Mouse (Mus musculus) T-cell, adult 2 months (primary cell): ENCODE measurements around the gene Raph1.

Source experiments
- DNase-seq: peaks from one replicate; pipeline ENCODE4 v3.0.0; 2022; ENCODE audit warnings: low spot score

Gene Raph1

GRCm38 (mm10) chr1:60432497-60432896 is 134.4 kb downstream of the Raph1 start:
- no peak for DNase-seq
